Comparison of ENCODE assay signal across 16 mouse cellular contexts in genomic region chr13:3890061-3890460, GRCm38 (mm10). TPM values are rescaled to one million over a fixed set of nuclear protein-coding genes. Genes with fewer than 3 reads are reported as not detected.
DNase-seq lines count a peak whose midpoint lies in the region; ATAC-seq and TF ChIP-seq lines count a peak whose summit lies in the region.
"Had no signal": no experiment of that assay in that cellular context is flagged by ENCODE, and none has a peak within 500 bp of the region (broad histone marks: within the 10 kb centered on the region; RNA-seq: fewer than 3 reads in every experiment).

No protein-coding gene starts in this region.

- H3K4me1 ChIP-seq in kidney, embryonic 15.5 days, result peaks cover 19% of the 10 kb centered on the region
- peaks cover 7 to 29% of the 10 kb centered on the region in 2 experiments for H3K4me1 ChIP-seq in CH12.LX (ENCODE audit: control insufficient read depth in 1 of 2, insufficient read depth in 2 of 2)
- H3K4me1 ChIP-seq in embryonic facial prominence, embryonic 13.5 days, result peaks cover 23% of the 10 kb centered on the region
- peaks cover 21% of the 10 kb centered on the region for H3K4me1 ChIP-seq in liver, embryonic 16.5 days (ENCODE audit: control insufficient read depth, low read depth, low read length)
- H3K4me1 ChIP-seq in cerebellum, adult 2 months (ENCODE audit: control insufficient read depth, insufficient read depth, low read length), result no peaks in the 10 kb centered on the region

- no peak for ATAC-seq in kidney, embryonic 15.5 days (replicated peaks; ENCODE audit: low FRiP score)
- no peak for ATAC-seq in embryonic facial prominence, embryonic 13.5 days (ENCODE audit: insufficient number of reproducible peaks, insufficient read depth, low FRiP score, low TSS enrichment, low read depth)
- ATAC-seq in liver, embryonic 16.5 days (ENCODE audit: low read depth), result no peak

- H3K9me3 ChIP-seq in kidney, embryonic 15.5 days (replicated peaks), result no peaks in the 10 kb centered on the region
- H3K9me3 ChIP-seq in CH12.LX (replicated peaks; ENCODE audit: low read length), result no peaks in the 10 kb centered on the region
- H3K9me3 ChIP-seq in embryonic facial prominence, embryonic 13.5 days, result no peaks in the 10 kb centered on the region
- H3K9me3 ChIP-seq in liver, embryonic 16.5 days (replicated peaks; ENCODE audit: control insufficient read depth, low read length), result no peaks in the 10 kb centered on the region

- TF ChIP-seq RAD21 in CH12.LX (IDR thresholded peaks at IDR 0.05; ENCODE audit: low read depth, low read length), result no peak

- dilution Hi-C loops in CH12.LX (cut with MboI; ENCODE audit: extremely low pct_ligation_motif_present, extremely low pct_unique_long_range_greater_than_20kb, low sequenced_read_pairs), result no loop called here

- no peak; the same call in 1 of the 2 replicates for TF ChIP-seq EP300 in CH12.LX (IDR thresholded peaks at IDR 0.05; ENCODE audit: low read length)

- H3K9ac ChIP-seq in kidney, embryonic 15.5 days, result no peak overlapping the region
- no peak overlapping the region for H3K9ac ChIP-seq in CH12.LX (ENCODE audit: insufficient read depth, low read depth)
- H3K9ac ChIP-seq in embryonic facial prominence, embryonic 13.5 days, result 0 out of 2 replicates have a peak overlapping the region, but pooled peaks have one; percentile 41
- H3K9ac ChIP-seq in liver, embryonic 16.5 days (ENCODE audit: low read depth, low read length), result 0 out of 2 replicates have a peak overlapping the region, but pooled peaks have one; percentile 1

- no peak overlapping the region for H3K27ac ChIP-seq in kidney, embryonic 15.5 days
- H3K27ac ChIP-seq in CH12.LX (ENCODE audit: insufficient read depth, low read depth), result no peak overlapping the region
- no peak overlapping the region; the same call in 1 of the 2 replicates for H3K27ac ChIP-seq in embryonic facial prominence, embryonic 13.5 days
- H3K27ac ChIP-seq in liver, embryonic 16.5 days (ENCODE audit: low read length), result peak overlapping the region; percentile 16; the same call in 1 of the 2 replicates
- H3K27ac ChIP-seq in cerebellum, adult 2 months (ENCODE audit: insufficient read depth, low read length), result no peak overlapping the region

- in situ Hi-C loops in CH12.LX (cut with MboI; ENCODE audit: low pct_ligation_motif_present, low pct_unique_long_range_greater_than_20kb, low sequenced_read_pairs), result loop anchor here (25.0 kb wide), 1 partner anchor 128 kb away; no protein-coding TSS in a partner anchor

- WGBS in kidney, embryonic 15.5 days, result 25% methylated on average over 8 of the region's 8 CpGs
- 15% methylated on average over 8 of the region's 8 CpGs for WGBS in embryonic facial prominence, embryonic 13.5 days
- 62% methylated on average over 8 of the region's 8 CpGs for WGBS in liver, embryonic 16.5 days (ENCODE audit: insufficient replicate concordance)
- WGBS in cerebellum, adult 2 months, result 74% methylated on average over 8 of the region's 8 CpGs

- H3K4me3 ChIP-seq in kidney, embryonic 15.5 days (replicated peaks), result no peak overlapping the region
- H3K4me3 ChIP-seq in CH12.LX (replicated peaks in 1 of 3; ENCODE audit: low read depth in 2 of 3, low read length in 2 of 3, poor library complexity in 1 of 3), result no peak overlapping the region
- H3K4me3 ChIP-seq in embryonic facial prominence, embryonic 13.5 days, result peak overlapping the region; percentile 69
- peak overlapping the region; percentile 33 for H3K4me3 ChIP-seq in liver, embryonic 16.5 days (ENCODE audit: low read depth, low read length)
- no peak overlapping the region for H3K4me3 ChIP-seq in cerebellum, adult 2 months (replicated peaks; ENCODE audit: insufficient read depth, low read depth, low read length)

- peaks cover 37% of the 10 kb centered on the region for H3K36me3 ChIP-seq in kidney, embryonic 15.5 days
- H3K36me3 ChIP-seq in CH12.LX (replicated peaks in 1 of 2; ENCODE audit: control insufficient read depth in 1 of 2, insufficient read depth in 1 of 2, low read length in 1 of 2), result peaks cover 35 to 50% of the 10 kb centered on the region in 2 experiments
- peaks cover 37% of the 10 kb centered on the region for H3K36me3 ChIP-seq in embryonic facial prominence, embryonic 13.5 days
- peaks cover 36% of the 10 kb centered on the region for H3K36me3 ChIP-seq in liver, embryonic 16.5 days (ENCODE audit: control insufficient read depth, insufficient read depth)

- no peak for TF ChIP-seq POLR2A in CH12.LX (IDR thresholded peaks at IDR 0.05; ENCODE audit: low read depth, low read length)
- TF ChIP-seq POLR2A in cerebellum, adult 2 months (IDR thresholded peaks at IDR 0.05; ENCODE audit: borderline replicate concordance, insufficient read depth, low read length), result no peak

- peaks cover 16% of the 10 kb centered on the region; the same call in 1 of the 2 replicates for H3K79me2 ChIP-seq in CH12.LX (replicated peaks; ENCODE audit: control insufficient read depth, extremely low read depth, insufficient read depth, poor library complexity, severe bottlenecking)

- H3K27me3 ChIP-seq in kidney, embryonic 15.5 days, result no peaks in the 10 kb centered on the region
- no peaks in the 10 kb centered on the region for H3K27me3 ChIP-seq in CH12.LX (replicated peaks)
- H3K27me3 ChIP-seq in embryonic facial prominence, embryonic 13.5 days, result no peaks in the 10 kb centered on the region
- no peaks in the 10 kb centered on the region for H3K27me3 ChIP-seq in liver, embryonic 16.5 days (ENCODE audit: control insufficient read depth, insufficient read depth, low read depth, low read length)
- no peaks in the 10 kb centered on the region for H3K27me3 ChIP-seq in cerebellum, adult 2 months (ENCODE audit: control insufficient read depth, insufficient read depth, low read length)

- 0 out of 2 replicates have a peak overlapping the region, but pooled peaks have one; percentile 6 for H3K4me2 ChIP-seq in kidney, embryonic 15.5 days
- H3K4me2 ChIP-seq in CH12.LX (ENCODE audit: insufficient read depth, low read depth, poor library complexity, severe bottlenecking), result no peak overlapping the region; the same call in 1 of the 2 replicates
- peak overlapping the region; percentile 65 for H3K4me2 ChIP-seq in embryonic facial prominence, embryonic 13.5 days
- H3K4me2 ChIP-seq in liver, embryonic 16.5 days (ENCODE audit: low read depth, low read length), result peak overlapping the region; percentile 64
- H3K4me2 ChIP-seq: heart, embryonic 11.5 days had no signal

- no peak for DNase-seq in kidney, adult 18-20 months
- DNase-seq in CH12.LX (ENCODE audit: extremely low read depth), result peak; percentile 30
- DNase-seq in adipocyte (ENCODE audit: low spot score), result no peak
- DNase-seq in thymus, adult 18-20 months, result no peak
- DNase-seq in cerebellum, adult 2 months, result no peak
- DNase-seq: adrenal gland, postnatal 10 days; cerebellum, adult 11 months; kidney, adult 11 months; right cerebral cortex, postnatal 25 days; thymus, postnatal 4 days had no signal

- TF ChIP-seq CTCF in CH12.LX (conservative IDR thresholded peaks at IDR 0.05 in 1 of 2, IDR thresholded peaks at IDR 0.05 in 1 of 2; ENCODE audit: low read depth in 2 of 2, low read length in 2 of 2), result no peak
- TF ChIP-seq CTCF in cerebellum, adult 2 months (IDR thresholded peaks at IDR 0.05; ENCODE audit: borderline replicate concordance, insufficient read depth, low read depth, low read length), result no peak

RNA-seq across cellular contexts. Expression of gene Net1, which starts 28.0 kb away (rescaled TPM):
- 61.6 and 62.9 TPM in 2 replicates for polyA plus RNA-seq in kidney, embryonic 15.5 days (2015; fragmentation: Nextera tagmentation; extraction: Ambion mirVana)
- total RNA-seq in CH12.LX (2012; rRNA removed) (15.7 and 18.9 TPM in 2 replicates), CH12.LX (2014; rRNA removed) (22.7 and 24.2 TPM in 2 replicates)
- 45.7 and 46.4 TPM in 2 replicates for polyA plus RNA-seq in CH12.LX (2012; ENCODE audit: insufficient read length, low read depth)
- polyA plus RNA-seq in embryonic facial prominence, embryonic 13.5 days (2015; fragmentation: Nextera tagmentation; extraction: Ambion mirVana), result 137 and 173 TPM in 2 replicates
- 57.6 and 59.3 TPM in 2 replicates for polyA plus RNA-seq in liver, embryonic 16.5 days (2015; fragmentation: Nextera tagmentation; extraction: Ambion mirVana)
- polyA plus RNA-seq in cerebellum, adult 2 months (2012; rRNA removed), result 7.8 and 8.6 TPM in 2 replicates

RNA-seq across cellular contexts. Expression of gene Tubal3, which starts 28.0 kb away (rescaled TPM):
- polyA plus RNA-seq in kidney, embryonic 15.5 days (2015; fragmentation: Nextera tagmentation; extraction: Ambion mirVana), result not detected in 2 replicates
- total RNA-seq in CH12.LX (2012; rRNA removed), result not detected in 2 replicates
- total RNA-seq in CH12.LX (2014; rRNA removed), result 0.07 TPM in 1 of 2 replicates, not detected in the other
- polyA plus RNA-seq in CH12.LX (2012; ENCODE audit: insufficient read length, low read depth), result not detected in 2 replicates
- 0.14 TPM in 1 of 2 replicates, not detected in the other for polyA plus RNA-seq in embryonic facial prominence, embryonic 13.5 days (2015; fragmentation: Nextera tagmentation; extraction: Ambion mirVana)
- polyA plus RNA-seq in liver, embryonic 16.5 days (2015; fragmentation: Nextera tagmentation; extraction: Ambion mirVana), result 0.30 TPM in 1 of 2 replicates, not detected in the other
- not detected in 2 replicates for polyA plus RNA-seq in cerebellum, adult 2 months (2012; rRNA removed)
- total RNA-seq: adrenal gland, postnatal 10 days had no signal
- polyA plus RNA-seq: forebrain, embryonic 11.5 days; heart, embryonic 11.5 days; limb, embryonic 11.5 days had no signal

RNA-seq across cellular contexts. Expression of gene Calm5, which starts 36.1 kb away (rescaled TPM):
- polyA plus RNA-seq in kidney, embryonic 15.5 days (2015; fragmentation: Nextera tagmentation; extraction: Ambion mirVana), result not detected in 2 replicates
- total RNA-seq in CH12.LX (2012; rRNA removed) (not detected in 2 replicates), CH12.LX (2014; rRNA removed) (not detected in 2 replicates)
- polyA plus RNA-seq in CH12.LX (2012; ENCODE audit: insufficient read length, low read depth), result not detected in 2 replicates
- not detected in 2 replicates for polyA plus RNA-seq in embryonic facial prominence, embryonic 13.5 days (2015; fragmentation: Nextera tagmentation; extraction: Ambion mirVana)
- not detected in 2 replicates for polyA plus RNA-seq in liver, embryonic 16.5 days (2015; fragmentation: Nextera tagmentation; extraction: Ambion mirVana)
- not detected in 2 replicates for polyA plus RNA-seq in cerebellum, adult 2 months (2012; rRNA removed)
- total RNA-seq: adrenal gland, postnatal 10 days had no signal
- polyA plus RNA-seq: forebrain, embryonic 11.5 days; heart, embryonic 11.5 days; limb, embryonic 11.5 days had no signal

RNA-seq across cellular contexts. Expression of gene Calm4, which starts 52.5 kb away (rescaled TPM):
- 0.17 and 3.2 TPM in 2 replicates for polyA plus RNA-seq in kidney, embryonic 15.5 days (2015; fragmentation: Nextera tagmentation; extraction: Ambion mirVana)
- total RNA-seq in CH12.LX (2012; rRNA removed) (not detected in 2 replicates), CH12.LX (2014; rRNA removed) (not detected in 2 replicates)
- polyA plus RNA-seq in CH12.LX (2012; ENCODE audit: insufficient read length, low read depth), result not detected in 2 replicates
- polyA plus RNA-seq in embryonic facial prominence, embryonic 13.5 days (2015; fragmentation: Nextera tagmentation; extraction: Ambion mirVana), result 4.1 and 4.7 TPM in 2 replicates
- polyA plus RNA-seq in liver, embryonic 16.5 days (2015; fragmentation: Nextera tagmentation; extraction: Ambion mirVana), result not detected in 2 replicates
- polyA plus RNA-seq in cerebellum, adult 2 months (2012; rRNA removed), result not detected in 2 replicates
- total RNA-seq: adrenal gland, postnatal 10 days had no signal
- polyA plus RNA-seq: forebrain, embryonic 11.5 days; heart, embryonic 11.5 days; limb, embryonic 11.5 days had no signal

RNA-seq across cellular contexts. Expression of gene Ucn3, which starts 55.1 kb away (rescaled TPM):
- not detected in 2 replicates for polyA plus RNA-seq in kidney, embryonic 15.5 days (2015; fragmentation: Nextera tagmentation; extraction: Ambion mirVana)
- total RNA-seq in CH12.LX (2012; rRNA removed) (not detected in 2 replicates), CH12.LX (2014; rRNA removed) (not detected in 2 replicates)
- not detected in 2 replicates for polyA plus RNA-seq in CH12.LX (2012; ENCODE audit: insufficient read length, low read depth)
- polyA plus RNA-seq in embryonic facial prominence, embryonic 13.5 days (2015; fragmentation: Nextera tagmentation; extraction: Ambion mirVana), result not detected in 2 replicates
- not detected in 2 replicates for polyA plus RNA-seq in liver, embryonic 16.5 days (2015; fragmentation: Nextera tagmentation; extraction: Ambion mirVana)
- polyA plus RNA-seq in cerebellum, adult 2 months (2012; rRNA removed), result not detected in 2 replicates
- total RNA-seq: adrenal gland, postnatal 10 days had no signal
- polyA plus RNA-seq: forebrain, embryonic 11.5 days; heart, embryonic 11.5 days; limb, embryonic 11.5 days had no signal

Comparison
In these comparisons a context has a peak if more than half of its experiments do, and no peak if none do; other contexts are left out.
1. H3K4me3 ChIP-seq: peak in embryonic facial prominence, embryonic 13.5 days (single experiment) and liver, embryonic 16.5 days (single experiment); none in kidney, embryonic 15.5 days (single experiment), CH12.LX (0 of 3) and cerebellum, adult 2 months (single experiment).
2. H3K9ac ChIP-seq: peak in embryonic facial prominence, embryonic 13.5 days (single experiment) and liver, embryonic 16.5 days (single experiment); none in kidney, embryonic 15.5 days (single experiment) and CH12.LX (single experiment).